9 mouse cellular contexts compared by ENCODE assay signal in the genomic region with DNA sequence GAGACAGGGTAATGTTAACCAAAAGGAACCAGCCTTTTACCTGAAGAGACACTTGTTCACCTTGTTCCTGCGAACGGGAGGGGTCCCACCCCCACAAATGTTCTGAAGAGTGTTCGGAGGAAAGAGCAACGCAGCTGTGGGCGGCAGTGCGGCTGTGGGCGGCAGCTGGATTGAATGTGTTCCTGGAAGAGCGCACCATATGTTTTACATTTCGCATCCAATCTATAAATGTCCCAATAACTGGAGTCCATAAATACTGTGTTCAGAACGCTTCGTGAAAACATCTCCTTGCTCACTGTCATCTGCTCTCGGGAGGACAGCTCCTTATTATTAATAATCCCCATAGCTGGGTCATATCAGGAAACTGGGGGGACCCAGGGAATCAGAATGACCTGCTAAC.
DNase-seq lines count a peak whose midpoint lies in the region.
"Had no signal": no experiment of that assay in that cellular context is flagged by ENCODE, and none has a peak within 500 bp of the region (broad histone marks: within the 10 kb centered on the region; RNA-seq: fewer than 3 reads in every experiment).

No protein-coding gene starts in this region.

- peak; percentile 77 for DNase-seq in left cerebral cortex, adult 11 months (ENCODE audit: low spot score)
- DNase-seq in left cerebral cortex, postnatal 4 days: no peak
- DNase-seq in layer of hippocampus, adult 11-12 months (ENCODE audit: low spot score): peak; percentile 75
- DNase-seq in left cerebral cortex, postnatal 36 days (ENCODE audit: low spot score in 2 of 2): peak; percentile 84 to 87
- no peak for DNase-seq in ovary, postnatal 36 days (ENCODE audit: low spot score)
- DNase-seq in MN1 (ENCODE audit: low spot score): no peak
- no peak for DNase-seq in adrenal gland, postnatal 14 days
- DNase-seq: kidney, postnatal 36 days; lung, postnatal 10 days had no signal

- intact Hi-C loops in left cerebral cortex, postnatal 4 days (cut with DNase I): no loop called here
- intact Hi-C loops in left cerebral cortex, postnatal 36 days (cut with DNase I): no loop called here

Comparison
In these comparisons a context has a peak if more than half of its experiments do, and no peak if none do; other contexts are left out.
1. DNase-seq: peak in left cerebral cortex, adult 11 months (single experiment), layer of hippocampus, adult 11-12 months (single experiment) and left cerebral cortex, postnatal 36 days (2 of 2); none in left cerebral cortex, postnatal 4 days (single experiment), ovary, postnatal 36 days (single experiment), MN1 (single experiment) and adrenal gland, postnatal 14 days (single experiment).